Mouse (Mus musculus): ENCODE data around the gene Clca3a1. TPM values are rescaled to one million over a fixed set of nuclear protein-coding genes. Genes with fewer than 3 reads are reported as not detected.
"Not testable (repeated sequence)": the region's sequence is repeated elsewhere in the genome, so short reads cannot be mapped to it uniquely, and the experiment has no call there.

The Clca3a1 gene
- total and polyA plus RNA-seq, 2 experiments from 2014 or later: 11.0 to 16.6 TPM

GRCm38 (mm10) chr3:144736831-144737230 lies 23.9 kb downstream of the Clca3a1 start:
- no peak overlapping the region for H3K4me2 ChIP-seq (ENCODE audit: low read depth, low read length)
- H3K27ac ChIP-seq (ENCODE audit: low read depth): no peak overlapping the region
- H3K9me3 ChIP-seq (replicated peaks; ENCODE audit: control insufficient read depth, low read length): no peaks in the 10 kb centered on the region
- DNase-seq (ENCODE audit: low spot score): no peak
- peaks cover 7% of the 10 kb centered on the region; the same call in 1 of the 2 replicates for H3K36me3 ChIP-seq (replicated peaks; ENCODE audit: control insufficient read depth, insufficient read depth, low read length)
- no peaks in the 10 kb centered on the region for H3K4me1 ChIP-seq (ENCODE audit: control insufficient read depth, insufficient read depth)
- 0 out of 2 replicates have a peak, but pooled peaks have one; percentile 41 for ATAC-seq (ENCODE audit: insufficient read depth, low read depth)
- no peak overlapping the region for H3K9ac ChIP-seq (replicated peaks; ENCODE audit: low read depth, low read length)
- no peak overlapping the region for H3K4me3 ChIP-seq (ENCODE audit: low read depth, low read length)
- WGBS: 27% methylated on average over 9 of the region's 9 CpGs
- no peaks in the 10 kb centered on the region for H3K27me3 ChIP-seq (ENCODE audit: control insufficient read depth, insufficient read depth, low read length)
- TF ChIP-seq CTCF (IDR thresholded peaks at IDR 0.05; ENCODE audit: low read depth) (peak; percentile 46), EP300 (IDR thresholded peaks at IDR 0.05; ENCODE audit: low read depth) (no peak)

GRCm38 (mm10) chr3:144723455-144723854 lies 37.3 kb downstream of the Clca3a1 start:
- Histone ChIP-seq H3K36me3 (replicated peaks; ENCODE audit: control insufficient read depth, insufficient read depth, low read length) (no peaks in the 10 kb centered on the region), H3K9me3 (replicated peaks; ENCODE audit: control insufficient read depth, low read length) (no peaks in the 10 kb centered on the region), H3K4me2 (ENCODE audit: low read depth, low read length) (no peak overlapping the region), H3K27me3 (ENCODE audit: control insufficient read depth, insufficient read depth, low read length) (no peaks in the 10 kb centered on the region), H3K4me1 (ENCODE audit: control insufficient read depth, insufficient read depth) (peaks cover 2% of the 10 kb centered on the region), H3K27ac (ENCODE audit: low read depth) (no peak overlapping the region), H3K4me3 (ENCODE audit: low read depth, low read length) (no peak overlapping the region), H3K9ac (replicated peaks; ENCODE audit: low read depth, low read length) (no peak overlapping the region)
- no peak for DNase-seq (ENCODE audit: low spot score)
- TF ChIP-seq CTCF (IDR thresholded peaks at IDR 0.05; ENCODE audit: low read depth) (peak; percentile 70), EP300 (IDR thresholded peaks at IDR 0.05; ENCODE audit: low read depth) (no peak)
- 38% methylated on average over 4 of the region's 4 CpGs for WGBS
- ATAC-seq (ENCODE audit: insufficient read depth, low read depth): no peak

DNA sequence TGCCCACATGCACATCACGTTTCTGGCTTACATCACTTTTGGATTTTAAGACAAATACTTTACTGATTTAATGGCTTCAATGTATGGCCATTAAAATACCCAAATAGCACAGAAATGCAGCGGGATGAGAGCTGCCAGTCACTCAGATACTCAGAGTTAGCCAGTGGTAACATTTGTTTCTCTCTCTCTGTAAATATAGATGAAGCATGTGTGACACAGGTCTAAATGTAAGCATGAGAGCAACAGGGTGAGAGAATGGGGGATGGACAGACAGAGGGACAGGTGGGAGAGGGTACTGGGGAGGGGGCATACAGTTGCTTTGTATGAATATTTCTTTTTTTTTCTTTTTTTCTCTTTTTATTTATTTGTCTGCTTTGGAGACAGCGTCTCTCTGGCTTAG lies 38.2 kb downstream of the Clca3a1 start:
- H3K4me2 ChIP-seq (ENCODE audit: low read depth, low read length); H3K9me3 ChIP-seq (replicated peaks; ENCODE audit: control insufficient read depth, low read length); DNase-seq (ENCODE audit: low spot score); H3K36me3 ChIP-seq (replicated peaks; ENCODE audit: control insufficient read depth, insufficient read depth, low read length); ATAC-seq (ENCODE audit: insufficient read depth, low read depth); H3K27me3 ChIP-seq (ENCODE audit: control insufficient read depth, insufficient read depth, low read length); H3K9ac ChIP-seq (replicated peaks; ENCODE audit: low read depth, low read length); H3K4me1 ChIP-seq (ENCODE audit: control insufficient read depth, insufficient read depth); H3K4me3 ChIP-seq (ENCODE audit: low read depth, low read length); H3K27ac ChIP-seq (ENCODE audit: low read depth): not testable (repeated sequence)
- 81% methylated on average over 3 of the region's 3 CpGs for WGBS

- TF ChIP-seq EP300 (IDR thresholded peaks at IDR 0.05; ENCODE audit: low read depth): no peak
- TF ChIP-seq CTCF (IDR thresholded peaks at IDR 0.05; ENCODE audit: low read depth): no peak
- Histone ChIP-seq H3K9me3 (replicated peaks; ENCODE audit: control insufficient read depth, low read length) (no peaks in the 10 kb centered on the region), H3K4me3 (ENCODE audit: low read depth, low read length) (peak overlapping the region; percentile 15; the same call in 1 of the 2 replicates), H3K27ac (ENCODE audit: low read depth) (peak overlapping the region; percentile 64), H3K27me3 (ENCODE audit: control insufficient read depth, insufficient read depth, low read length) (no peaks in the 10 kb centered on the region), H3K4me2 (ENCODE audit: low read depth, low read length) (peak overlapping the region; percentile 51), H3K9ac (replicated peaks; ENCODE audit: low read depth, low read length) (no peak overlapping the region), H3K36me3 (replicated peaks; ENCODE audit: control insufficient read depth, insufficient read depth, low read length) (no peaks in the 10 kb centered on the region), H3K4me1 (ENCODE audit: control insufficient read depth, insufficient read depth) (peaks cover 15% of the 10 kb centered on the region)
- 61% methylated on average over 9 of the region's 9 CpGs for WGBS
- ATAC-seq (ENCODE audit: insufficient read depth, low read depth) (no peak), DNase-seq (ENCODE audit: low spot score) (no peak)
Measured at GRCm38 (mm10) chr3:144721860-144722256, 38.9 kb downstream of the Clca3a1 start.

GRCm38 (mm10) chr3:144721077-144721859 lies 39.5 kb downstream of the Clca3a1 start:
- Histone ChIP-seq H3K4me1 (ENCODE audit: control insufficient read depth, insufficient read depth) (peaks cover 21% of the 10 kb centered on the region), H3K9ac (replicated peaks; ENCODE audit: low read depth, low read length) (no peak overlapping the region), H3K36me3 (replicated peaks; ENCODE audit: control insufficient read depth, insufficient read depth, low read length) (no peaks in the 10 kb centered on the region), H3K27me3 (ENCODE audit: control insufficient read depth, insufficient read depth, low read length) (no peaks in the 10 kb centered on the region), H3K4me3 (ENCODE audit: low read depth, low read length) (peak overlapping the region; percentile 91), H3K9me3 (replicated peaks; ENCODE audit: control insufficient read depth, low read length) (no peaks in the 10 kb centered on the region), H3K27ac (ENCODE audit: low read depth) (peak overlapping the region; percentile 64), H3K4me2 (ENCODE audit: low read depth, low read length) (peak overlapping the region; percentile 51)
- 70% methylated on average over 10 of the region's 10 CpGs for WGBS
- ATAC-seq (ENCODE audit: insufficient read depth, low read depth) (no peak), DNase-seq (ENCODE audit: low spot score) (no peak)
- TF ChIP-seq EP300 (IDR thresholded peaks at IDR 0.05; ENCODE audit: low read depth) (no peak), CTCF (IDR thresholded peaks at IDR 0.05; ENCODE audit: low read depth) (no peak)
